Mouse (Mus musculus) kidney, postnatal 14 days (tissue): ENCODE results near the gene Ntn4.
A peak's percentile ranks its signal among the peaks of the same experiment; 100 is the strongest.

ENCODE experiments used
- DNase-seq: peaks from one replicate; pipeline ENCODE4 v3.0.0; 2022; ENCODE audit warnings: mixed read lengths

Gene Ntn4

GRCm38 (mm10) chr10:93731248-93731691 is 90.8 kb downstream of the Ntn4 start:
- DNase-seq, result no peak

- peak; percentile 91 for DNase-seq
These were observed 95.7 kb downstream of the Ntn4 start for GRCm38 (mm10) chr10:93736114-93736645.

GRCm38 (mm10) chr10:93737080-93737479 is 96.6 kb downstream of the Ntn4 start:
- DNase-seq, result no peak

- no peak for DNase-seq
These were observed 101.1 kb downstream of the Ntn4 start for GRCm38 (mm10) chr10:93741446-93742096.

GRCm38 (mm10) chr10:93742097-93742446 is 101.6 kb downstream of the Ntn4 start:
- no peak for DNase-seq

GRCm38 (mm10) chr10:93742598-93742997 is 102.1 kb downstream of the Ntn4 start:
- DNase-seq, result peak; percentile 38

GRCm38 (mm10) chr10:93749267-93750192 is 109.0 kb downstream of the Ntn4 start:
- peak; percentile 16 for DNase-seq

GRCm38 (mm10) chr10:93751302-93751701 is 110.8 kb downstream of the Ntn4 start:
- no peak for DNase-seq

GRCm38 (mm10) chr10:93753711-93754391 is 113.4 kb downstream of the Ntn4 start:
- DNase-seq, result no peak

GRCm38 (mm10) chr10:93756211-93756610 is 115.7 kb downstream of the Ntn4 start:
- no peak for DNase-seq

GRCm38 (mm10) chr10:93759644-93760043 is 119.2 kb downstream of the Ntn4 start:
- no peak for DNase-seq

GRCm38 (mm10) chr10:93760429-93760828 is 119.9 kb downstream of the Ntn4 start:
- no peak for DNase-seq

GRCm38 (mm10) chr10:93763074-93763473 is 122.6 kb downstream of the Ntn4 start:
- peak; percentile 39 for DNase-seq

GRCm38 (mm10) chr10:93766221-93766620 is 125.7 kb downstream of the Ntn4 start:
- no peak for DNase-seq

- DNase-seq, result no peak
These were observed 126.8 kb downstream of the Ntn4 start for GRCm38 (mm10) chr10:93767245-93767644.

GRCm38 (mm10) chr10:93768222-93768621 is 127.7 kb downstream of the Ntn4 start:
- no peak for DNase-seq

GRCm38 (mm10) chr10:93771931-93772465 is 131.5 kb downstream of the Ntn4 start:
- peak; percentile 36 for DNase-seq

GRCm38 (mm10) chr10:93772492-93772891 is 132.0 kb downstream of the Ntn4 start:
- no peak for DNase-seq

GRCm38 (mm10) chr10:93776731-93777151 is 136.3 kb downstream of the Ntn4 start:
- DNase-seq, result peak; percentile 54

- DNase-seq, result peak; percentile 65
These were observed 136.9 kb downstream of the Ntn4 start for GRCm38 (mm10) chr10:93777372-93777771.

- DNase-seq, result no peak
These were observed 142.9 kb downstream of the Ntn4 start for GRCm38 (mm10) chr10:93783216-93784013.
